Mouse (Mus musculus) MEL (cell line): ENCODE results near the gene Fam129c.

Experiments used
- CTCF ChIP-seq, 3 experiments: IDR thresholded peaks in 2 of 3; conservative IDR thresholded peaks in 1 of 3; 2 replicates each; pipeline ENCODE4 v1.5.1; 2011 to 2012; ENCODE audit warnings: low read length in 3 of 3, low read depth in 2 of 3, mild to moderate bottlenecking in 2 of 3, improper control_type of control experiment in 1 of 3, inconsistent platforms in 1 of 3, mixed read lengths in 1 of 3, moderate library complexity in 1 of 3; ENCODE audit not compliant: control insufficient read depth in 1 of 3, insufficient read depth in 1 of 3, poor library complexity in 1 of 3, severe bottlenecking in 1 of 3
- GATA1 ChIP-seq: IDR thresholded peaks from 2 replicates; pipeline ENCODE4 v1.6.1; 2011; ENCODE audit warnings: low read depth, low read length, improper control_type of control experiment
- JUND ChIP-seq: IDR thresholded peaks from 2 replicates; pipeline ENCODE4 v1.6.1; 2011; ENCODE audit warnings: low read depth, mild to moderate bottlenecking, improper control_type of control experiment, low read length
- NELFE ChIP-seq: IDR thresholded peaks from 2 replicates; pipeline ENCODE4 v1.6.1; 2011; ENCODE audit warnings: low read depth, low read length, improper control_type of control experiment
- RAD21 ChIP-seq: IDR thresholded peaks from 2 replicates; pipeline ENCODE4 v1.6.1; 2011; ENCODE audit warnings: mild to moderate bottlenecking, low read depth, low read length, improper control_type of control experiment

GRCm38 (mm10) chr8:71568941-71569340, 28.5 kb upstream of the Fam129c start:
- TF ChIP-seq GATA1 (no peak), JUND (no peak), RAD21 (no peak), NELFE (no peak), CTCF (IDR thresholded peaks at IDR 0.05 in 2 of 3, conservative IDR thresholded peaks at IDR 0.05 in 1 of 3; ENCODE audit: control insufficient read depth in 1 of 3, insufficient read depth in 1 of 3, low read depth in 2 of 3, low read length in 3 of 3, poor library complexity in 1 of 3, severe bottlenecking in 1 of 3) (no peak)
